Mouse (Mus musculus) bone marrow macrophage, adult 2 months (primary cell): ENCODE data around the gene Atp5d.

Experiments used
- CTCF ChIP-seq: IDR thresholded peaks from 2 replicates; pipeline ENCODE4 v1.5.1; 2012; ENCODE audit warnings: low read depth, mild to moderate bottlenecking, low read length, moderate library complexity
- POLR2A ChIP-seq: IDR thresholded peaks from 2 replicates; pipeline ENCODE4 v1.6.1; 2012; ENCODE audit warnings: mild to moderate bottlenecking, low read depth, low read length, borderline replicate concordance

DNA sequence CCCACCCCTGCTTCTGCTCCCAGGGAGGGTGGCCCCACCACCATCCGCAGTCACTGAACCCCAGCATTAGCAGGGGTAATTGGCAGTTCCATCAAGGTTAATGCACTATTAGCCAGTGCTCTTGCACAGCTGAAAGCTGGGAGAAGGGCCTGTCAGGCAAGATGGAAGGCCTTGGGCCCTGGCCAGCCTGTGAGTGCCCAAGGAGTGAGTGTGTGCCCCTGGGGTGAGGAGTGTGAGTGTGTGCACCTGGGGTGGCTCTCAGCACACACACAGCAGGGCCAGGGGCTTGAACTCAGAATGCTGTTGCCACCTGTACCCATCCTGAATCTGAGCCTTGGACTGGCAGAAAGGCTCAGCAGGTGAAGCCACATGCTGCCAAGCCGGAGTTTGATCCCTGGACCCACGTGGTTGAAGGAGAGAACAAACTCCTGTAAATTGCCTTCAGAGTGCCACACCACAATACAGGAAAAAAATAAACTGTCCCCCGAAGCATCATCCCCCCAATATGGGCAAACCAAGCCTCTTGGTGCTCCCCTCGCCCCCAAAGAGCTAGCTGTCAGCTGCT, 37.9 kb downstream of the Atp5d start:
- TF ChIP-seq CTCF (no peak), POLR2A (no peak)
